Mouse (Mus musculus): ENCODE data around the gene Myo3a. TPM values are rescaled to one million over a fixed set of nuclear protein-coding genes. Genes with fewer than 3 reads are reported as not detected.
"Not testable (repeated sequence)": the region's sequence is repeated elsewhere in the genome, so short reads cannot be mapped to it uniquely, and the experiment has no call there.

The Myo3a gene
- polyA plus RNA-seq, 1 experiment from 2014 or later = 0.14 TPM

- Histone ChIP-seq H3K4me2 (replicated peaks; ENCODE audit: low read depth, low read length) (no peak overlapping the region), H3K9me3 (ENCODE audit: control insufficient read depth, low read length) (no peaks in the 10 kb centered on the region), H3K27ac (ENCODE audit: low read depth, low read length) (no peak overlapping the region), H3K4me3 (ENCODE audit: low read length) (no peak overlapping the region), H3K27me3 (ENCODE audit: control insufficient read depth, insufficient read depth, low read length) (no peaks in the 10 kb centered on the region), H3K36me3 (ENCODE audit: control insufficient read depth, insufficient read depth, low read length) (no peaks in the 10 kb centered on the region), H3K9ac (ENCODE audit: low read depth, low read length) (no peak overlapping the region), H3K4me1 (ENCODE audit: control insufficient read depth, insufficient read depth, low read length) (no peaks in the 10 kb centered on the region)
- WGBS = 58% methylated on average over 1 of the region's 1 CpGs
- ATAC-seq (ENCODE audit: low FRiP score, low TSS enrichment) = no peak
Measured at GRCm38 (mm10) chr2:22297913-22298312, 70.6 kb downstream of the Myo3a start.

DNA sequence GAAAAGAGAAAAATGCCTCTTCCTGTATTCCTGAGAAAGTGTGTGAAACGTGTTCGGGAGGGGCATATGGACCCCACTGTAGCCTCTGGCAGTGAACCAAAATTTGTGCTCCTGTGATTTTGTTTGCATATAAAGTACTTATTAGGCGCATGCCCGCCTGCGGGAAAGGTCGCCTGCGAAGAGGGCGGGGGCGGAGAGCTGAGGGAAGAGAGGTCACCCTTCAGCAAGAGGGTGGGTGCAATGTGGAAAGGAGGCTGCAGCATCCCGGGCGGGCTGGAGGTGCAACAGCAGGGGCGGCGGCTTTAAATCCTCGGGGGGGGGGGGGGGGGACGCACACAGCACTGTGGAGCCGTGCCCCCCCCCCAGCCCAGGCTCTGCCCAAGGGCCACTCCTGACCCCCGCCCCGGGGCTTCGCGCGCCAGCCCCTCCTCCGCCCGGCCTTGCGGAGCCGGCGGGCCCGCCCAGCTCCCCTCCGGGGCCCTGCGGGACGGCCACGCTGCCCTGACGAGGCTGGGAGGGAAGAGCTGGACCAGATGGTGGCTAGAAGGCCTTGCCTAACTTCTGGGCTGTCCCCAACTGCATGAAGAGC, 111.1 kb downstream of the Myo3a start:
- ATAC-seq (ENCODE audit: low FRiP score, low TSS enrichment) = peak; percentile 93
- WGBS = 7% methylated on average over 22 of the region's 32 CpGs
- Histone ChIP-seq H3K4me3 (ENCODE audit: low read length) (peak overlapping the region; percentile 38), H3K9ac (ENCODE audit: low read depth, low read length) (peak overlapping the region; percentile 40; the same call in 1 of the 2 replicates), H3K27me3 (ENCODE audit: control insufficient read depth, insufficient read depth, low read length) (no peaks in the 10 kb centered on the region), H3K27ac (ENCODE audit: low read depth, low read length) (0 out of 2 replicates have a peak overlapping the region, but pooled peaks have one; percentile 26), H3K36me3 (ENCODE audit: control insufficient read depth, insufficient read depth, low read length) (no peaks in the 10 kb centered on the region), H3K4me2 (replicated peaks; ENCODE audit: low read depth, low read length) (peak overlapping the region; percentile 66), H3K4me1 (ENCODE audit: control insufficient read depth, insufficient read depth, low read length) (no peaks in the 10 kb centered on the region), H3K9me3 (ENCODE audit: control insufficient read depth, low read length) (no peaks in the 10 kb centered on the region)

- H3K9me3 ChIP-seq (ENCODE audit: control insufficient read depth, low read length); H3K27me3 ChIP-seq (ENCODE audit: control insufficient read depth, insufficient read depth, low read length); H3K4me2 ChIP-seq (replicated peaks; ENCODE audit: low read depth, low read length); H3K4me1 ChIP-seq (ENCODE audit: control insufficient read depth, insufficient read depth, low read length); H3K36me3 ChIP-seq (ENCODE audit: control insufficient read depth, insufficient read depth, low read length); H3K9ac ChIP-seq (ENCODE audit: low read depth, low read length); H3K27ac ChIP-seq (ENCODE audit: low read depth, low read length); ATAC-seq (ENCODE audit: low FRiP score, low TSS enrichment); H3K4me3 ChIP-seq (ENCODE audit: low read length): not testable (repeated sequence)
- 94% methylated on average over 11 of the region's 11 CpGs for whole genome bisulfite sequencing
Measured at GRCm38 (mm10) chr2:22410511-22410910, 183.2 kb downstream of the Myo3a start.

DNA sequence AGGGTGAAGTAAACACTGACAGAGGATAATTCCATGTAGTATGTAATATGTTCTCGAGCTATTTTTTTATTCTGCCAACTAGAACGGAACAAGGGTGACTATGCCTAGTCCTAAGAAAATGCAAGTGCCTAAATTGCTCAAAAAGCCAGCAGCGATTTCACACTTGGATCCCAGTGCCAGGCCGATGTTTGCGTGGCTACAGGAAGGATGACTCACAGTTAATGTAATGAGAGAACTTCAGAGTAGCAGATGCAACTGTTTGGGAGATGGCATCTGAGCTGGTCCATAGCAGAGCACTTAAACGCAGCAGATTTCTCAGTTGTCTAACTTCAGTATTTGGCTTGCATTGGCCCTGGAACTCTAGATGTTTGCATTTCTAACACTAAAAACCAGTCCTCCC, 321.1 kb downstream of the Myo3a start:
- Histone ChIP-seq H3K36me3 (ENCODE audit: control insufficient read depth, insufficient read depth, low read length) (no peaks in the 10 kb centered on the region), H3K4me1 (ENCODE audit: control insufficient read depth, insufficient read depth, low read length) (no peaks in the 10 kb centered on the region), H3K9ac (ENCODE audit: low read depth, low read length) (no peak overlapping the region), H3K4me2 (replicated peaks; ENCODE audit: low read depth, low read length) (no peak overlapping the region), H3K9me3 (ENCODE audit: control insufficient read depth, low read length) (no peaks in the 10 kb centered on the region), H3K27ac (ENCODE audit: low read depth, low read length) (no peak overlapping the region), H3K4me3 (ENCODE audit: low read length) (no peak overlapping the region), H3K27me3 (ENCODE audit: control insufficient read depth, insufficient read depth, low read length) (no peaks in the 10 kb centered on the region)
- no peak for ATAC-seq (ENCODE audit: low FRiP score, low TSS enrichment)
- 87% methylated on average over 6 of the region's 6 CpGs for WGBS

GRCm38 (mm10) chr2:22587469-22588169, 360.3 kb downstream of the Myo3a start:
- H3K4me2 ChIP-seq (replicated peaks; ENCODE audit: low read depth, low read length); H3K27me3 ChIP-seq (ENCODE audit: control insufficient read depth, insufficient read depth, low read length); H3K4me1 ChIP-seq (ENCODE audit: control insufficient read depth, insufficient read depth, low read length); H3K4me3 ChIP-seq (ENCODE audit: low read length); H3K9me3 ChIP-seq (ENCODE audit: control insufficient read depth, low read length); H3K36me3 ChIP-seq (ENCODE audit: control insufficient read depth, insufficient read depth, low read length); H3K27ac ChIP-seq (ENCODE audit: low read depth, low read length); H3K9ac ChIP-seq (ENCODE audit: low read depth, low read length): not testable (repeated sequence)
- 87% methylated on average over 14 of the region's 14 CpGs for WGBS
- peak; percentile 89 for ATAC-seq (ENCODE audit: low FRiP score, low TSS enrichment)

- H3K27me3 ChIP-seq (ENCODE audit: control insufficient read depth, insufficient read depth, low read length); H3K36me3 ChIP-seq (ENCODE audit: control insufficient read depth, insufficient read depth, low read length); H3K4me1 ChIP-seq (ENCODE audit: control insufficient read depth, insufficient read depth, low read length); H3K9ac ChIP-seq (ENCODE audit: low read depth, low read length); H3K4me2 ChIP-seq (replicated peaks; ENCODE audit: low read depth, low read length); H3K4me3 ChIP-seq (ENCODE audit: low read length); H3K27ac ChIP-seq (ENCODE audit: low read depth, low read length); H3K9me3 ChIP-seq (ENCODE audit: control insufficient read depth, low read length): not testable (repeated sequence)
- ATAC-seq (ENCODE audit: low FRiP score, low TSS enrichment) = peak; percentile 44
- 88% methylated on average over 5 of the region's 5 CpGs for WGBS
Measured at GRCm38 (mm10) chr2:22588170-22588541, 360.9 kb downstream of the Myo3a start.

- not testable (repeated sequence) for H3K9me3 ChIP-seq (ENCODE audit: control insufficient read depth, low read length); H3K4me2 ChIP-seq (replicated peaks; ENCODE audit: low read depth, low read length); H3K4me1 ChIP-seq (ENCODE audit: control insufficient read depth, insufficient read depth, low read length); H3K4me3 ChIP-seq (ENCODE audit: low read length); H3K27me3 ChIP-seq (ENCODE audit: control insufficient read depth, insufficient read depth, low read length); H3K27ac ChIP-seq (ENCODE audit: low read depth, low read length); H3K9ac ChIP-seq (ENCODE audit: low read depth, low read length); H3K36me3 ChIP-seq (ENCODE audit: control insufficient read depth, insufficient read depth, low read length)
- 72% methylated on average over 12 of the region's 12 CpGs for WGBS
- ATAC-seq (ENCODE audit: low FRiP score, low TSS enrichment) = peak; percentile 95
Measured at GRCm38 (mm10) chr2:22588673-22589381, 361.5 kb downstream of the Myo3a start.

DNA sequence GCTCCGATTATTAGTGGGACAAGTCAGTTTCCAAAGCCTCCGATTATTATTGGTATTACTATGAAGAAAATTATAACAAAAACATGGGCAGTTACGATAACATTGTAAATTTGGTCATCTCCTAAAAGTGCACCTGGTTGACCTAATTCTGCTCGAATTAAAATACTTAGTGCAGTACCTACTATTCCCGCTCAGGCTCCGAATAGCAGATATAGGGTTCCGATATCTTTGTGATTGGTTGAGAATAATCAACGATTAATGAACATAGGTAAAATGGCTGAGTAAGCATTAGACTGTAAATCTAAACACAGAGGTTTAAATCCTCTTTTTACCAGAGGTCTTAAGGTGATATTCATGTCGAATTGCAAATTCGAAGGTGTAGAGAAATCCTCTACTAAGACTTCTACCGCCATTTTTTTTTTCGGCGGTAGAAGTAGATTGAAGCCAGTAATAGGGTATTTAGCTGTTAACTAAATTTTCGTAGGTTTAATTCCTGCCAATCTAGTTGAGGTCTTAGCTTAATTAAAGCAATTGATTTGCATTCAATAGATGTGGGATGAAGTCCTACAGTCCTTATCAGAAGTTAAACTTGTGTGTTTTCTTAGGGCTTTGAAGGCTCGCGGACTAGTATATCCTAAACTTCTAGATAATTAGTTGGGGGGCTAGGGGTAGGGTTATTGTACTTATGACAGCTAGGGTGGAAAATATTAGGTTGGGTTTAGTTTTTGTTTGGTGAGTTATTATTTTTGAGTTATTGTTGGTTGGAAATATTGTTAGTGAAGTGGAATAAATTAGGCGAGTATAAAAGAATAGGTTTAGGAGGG, 362.3 kb downstream of the Myo3a start:
- H3K36me3 ChIP-seq (ENCODE audit: control insufficient read depth, insufficient read depth, low read length); H3K4me2 ChIP-seq (replicated peaks; ENCODE audit: low read depth, low read length); H3K9me3 ChIP-seq (ENCODE audit: control insufficient read depth, low read length); H3K27ac ChIP-seq (ENCODE audit: low read depth, low read length); H3K4me3 ChIP-seq (ENCODE audit: low read length); H3K4me1 ChIP-seq (ENCODE audit: control insufficient read depth, insufficient read depth, low read length); H3K27me3 ChIP-seq (ENCODE audit: control insufficient read depth, insufficient read depth, low read length); H3K9ac ChIP-seq (ENCODE audit: low read depth, low read length): not testable (repeated sequence)
- WGBS = 90% methylated on average over 16 of the region's 17 CpGs
- ATAC-seq (ENCODE audit: low FRiP score, low TSS enrichment) = peak; percentile 94

DNA sequence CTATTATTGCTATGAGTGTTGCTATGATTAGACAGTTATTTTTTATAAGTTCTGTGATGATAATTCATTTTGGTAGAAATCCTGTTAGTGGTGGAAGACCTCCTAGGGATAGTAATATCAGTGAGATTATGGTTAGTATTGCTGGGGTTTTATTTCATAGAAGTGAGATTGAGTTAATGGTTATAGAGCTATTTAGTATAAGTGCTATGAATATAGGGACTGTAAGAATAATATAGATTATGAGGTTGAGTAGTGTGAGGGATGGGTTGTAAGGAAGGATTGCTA, 362.8 kb downstream of the Myo3a start:
- ATAC-seq (ENCODE audit: low FRiP score, low TSS enrichment) = no peak
- H3K4me1 ChIP-seq (ENCODE audit: control insufficient read depth, insufficient read depth, low read length) = no peaks in the 10 kb centered on the region
- no peak overlapping the region for H3K4me3 ChIP-seq (ENCODE audit: low read length)
- H3K9ac ChIP-seq (ENCODE audit: low read depth, low read length) = no peak overlapping the region
- H3K9me3 ChIP-seq (ENCODE audit: control insufficient read depth, low read length) = no peaks in the 10 kb centered on the region
- no peak overlapping the region for H3K4me2 ChIP-seq (replicated peaks; ENCODE audit: low read depth, low read length)
- H3K27ac ChIP-seq (ENCODE audit: low read depth, low read length) = no peak overlapping the region
- no peaks in the 10 kb centered on the region for H3K36me3 ChIP-seq (ENCODE audit: control insufficient read depth, insufficient read depth, low read length)
- no peaks in the 10 kb centered on the region for H3K27me3 ChIP-seq (ENCODE audit: control insufficient read depth, insufficient read depth, low read length)
